Mouse (Mus musculus) neural tube, embryonic 10.5 days (tissue): ENCODE data around the gene Bfsp1.

Experiments used
- DNase-seq: peaks from one replicate; pipeline ENCODE4 v3.0.0-alpha.2; 2017; ENCODE audit warnings: low spot score; ENCODE audit errors: extremely low spot score

Bfsp1 gene

DNA sequence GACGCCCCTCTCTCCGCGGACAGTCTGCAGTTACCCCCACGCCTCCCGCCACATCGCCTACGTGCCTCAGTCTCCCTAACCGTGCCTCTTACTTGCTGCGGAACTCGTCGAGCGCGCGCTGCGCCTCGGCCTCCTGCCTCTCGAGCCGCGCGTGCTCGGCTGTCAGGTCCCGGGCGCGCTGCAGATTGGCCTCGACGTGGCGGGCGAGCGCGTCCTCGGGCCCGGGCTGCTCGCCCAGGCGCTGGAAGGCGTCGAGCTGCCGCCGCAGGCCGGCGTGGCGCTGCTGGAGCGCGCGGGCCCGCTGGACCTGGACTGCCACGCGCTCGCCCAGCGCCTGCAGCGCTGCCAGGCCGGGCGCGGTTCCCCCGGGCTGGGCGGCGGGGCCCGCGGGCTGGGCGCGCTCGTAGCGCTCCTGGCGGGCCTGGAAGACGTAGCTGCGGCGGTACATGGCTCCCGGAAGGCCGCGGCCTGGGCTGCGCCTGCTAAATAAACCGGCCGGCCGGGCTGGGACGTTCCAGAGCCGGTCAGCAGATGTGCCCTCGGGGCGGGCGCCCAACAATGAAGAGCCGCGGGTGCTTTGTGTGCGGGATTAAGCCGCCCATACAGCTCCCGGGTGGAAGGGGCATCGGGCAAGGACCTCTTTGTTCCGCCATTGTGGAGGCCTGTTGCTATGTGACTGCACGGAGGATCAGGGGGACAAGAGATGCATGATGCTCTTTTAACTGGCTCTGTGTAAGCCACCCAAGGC lies at the start of gene Bfsp1:
Gene Bfsp1 (minus strand): TSS at position 690 of the 748 bp plus-strand sequence.
- DNase-seq, result peak; percentile 75

DNA sequence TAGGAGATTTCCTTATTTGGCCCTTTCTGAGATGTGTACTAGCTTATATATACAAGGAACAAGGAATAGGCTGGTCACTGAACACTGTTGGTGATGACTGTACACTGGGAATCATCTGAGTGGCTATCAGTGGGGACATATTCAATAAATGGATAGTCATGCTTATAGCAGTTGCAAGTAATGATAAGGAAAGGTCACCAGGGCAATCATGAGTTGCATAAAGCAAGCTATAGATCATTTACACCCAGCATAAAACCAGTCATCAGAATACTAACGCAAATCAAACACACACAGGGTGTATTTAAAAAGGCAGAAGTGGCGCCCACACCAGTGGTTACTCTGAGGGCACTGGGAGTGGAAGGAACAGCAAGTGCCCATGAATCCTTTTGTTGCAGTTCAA lies 49.2 kb upstream of the Bfsp1 start:
- no peak for DNase-seq

DNA sequence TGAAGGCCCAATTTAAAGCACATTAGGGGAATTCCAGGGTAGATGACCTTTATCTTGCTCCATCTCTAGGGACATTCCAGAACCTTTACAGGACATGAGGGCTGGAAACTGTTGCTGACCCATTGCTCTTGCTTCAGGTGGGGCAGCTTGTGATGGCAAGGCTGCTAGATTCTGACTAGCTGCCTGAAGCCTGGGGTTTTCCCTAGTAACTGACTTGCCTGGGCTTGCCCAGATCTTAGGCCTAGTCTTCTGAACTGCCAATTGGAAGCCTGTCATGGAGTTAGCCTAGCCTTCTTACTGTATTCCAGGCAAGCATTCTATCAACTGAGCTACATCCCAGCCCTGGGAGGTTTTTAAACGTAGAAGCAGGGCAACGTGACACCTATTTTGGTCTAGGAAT lies 46.3 kb upstream of the Bfsp1 start:
- DNase-seq, result no peak

DNA sequence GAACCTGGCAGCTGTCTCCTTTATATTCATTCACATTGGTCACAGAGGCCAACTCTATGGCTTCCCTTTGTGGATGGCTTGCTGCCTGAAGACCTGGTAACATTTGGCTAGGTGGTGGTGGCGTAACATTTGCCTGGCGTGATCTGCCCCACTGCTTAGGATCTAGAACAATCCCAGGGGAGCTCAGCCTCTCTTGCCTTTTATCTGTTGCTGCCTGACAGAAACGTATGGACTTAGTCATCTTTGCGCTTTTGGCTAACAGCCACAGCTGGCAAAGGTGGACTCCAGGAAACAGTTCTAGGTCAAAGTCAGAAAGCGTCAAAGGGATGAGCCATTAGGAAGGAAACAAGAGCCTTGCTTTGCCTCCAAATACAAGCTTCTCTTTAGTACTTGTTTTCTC lies 41.9 kb upstream of the Bfsp1 start:
- no peak for DNase-seq

DNA sequence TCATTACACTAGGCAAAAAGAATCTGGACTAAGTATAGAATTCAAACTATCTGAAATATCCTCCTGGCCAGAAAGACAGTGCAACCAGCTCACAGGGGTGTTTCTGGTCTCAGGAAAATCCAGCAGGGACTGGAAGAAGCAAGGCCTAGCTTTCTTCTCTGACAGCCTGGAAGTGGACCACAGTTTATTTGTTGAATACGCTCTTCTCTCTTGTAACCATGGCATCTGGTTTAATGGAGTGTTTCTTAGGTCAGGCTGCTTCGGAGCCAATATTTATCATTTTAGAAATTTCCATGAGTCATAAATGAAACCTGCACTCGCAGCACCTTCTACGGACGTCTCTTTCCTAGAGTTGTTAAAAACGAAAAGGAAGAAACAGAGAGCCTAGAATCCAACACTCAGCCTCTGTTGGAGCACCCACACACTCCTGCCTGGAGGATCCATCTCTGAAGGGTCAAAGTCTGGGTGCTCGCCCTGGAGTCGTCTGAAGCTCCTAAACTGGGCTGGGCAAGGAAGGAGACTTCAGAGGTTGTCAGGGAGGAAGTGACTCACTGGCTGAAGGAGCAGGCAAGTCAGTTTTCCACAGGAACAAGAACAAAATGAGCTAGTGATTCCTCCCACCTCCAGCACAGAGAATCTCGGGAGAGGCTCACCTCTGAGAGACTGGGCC lies 40.5 kb upstream of the Bfsp1 start:
- DNase-seq, result no peak

DNA sequence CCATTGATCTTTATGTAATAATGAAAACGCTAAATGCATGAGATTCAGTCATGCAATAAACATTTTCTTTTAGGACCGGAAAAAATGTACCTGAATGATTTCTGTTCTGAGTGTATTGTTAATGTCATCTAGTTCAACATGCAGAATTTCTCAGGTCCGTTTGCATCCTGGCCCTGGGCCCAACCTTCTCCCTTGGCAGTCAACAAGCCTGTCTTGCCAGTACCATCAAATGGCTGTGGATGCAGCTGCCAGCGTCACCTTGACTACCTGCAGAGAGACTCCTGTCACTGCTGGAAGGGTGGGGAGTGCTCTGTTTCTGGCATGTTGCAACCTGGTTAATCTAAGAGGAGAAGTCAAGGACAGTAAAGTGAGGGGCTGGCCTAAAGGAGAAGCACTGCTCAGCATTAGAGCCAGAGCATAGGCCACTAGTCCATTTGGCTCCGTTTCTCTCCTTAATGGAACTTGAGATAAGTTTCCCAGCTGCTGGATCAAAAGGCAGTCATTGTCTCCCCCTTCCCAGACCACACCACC lies 37.9 kb upstream of the Bfsp1 start:
- no peak for DNase-seq

DNA sequence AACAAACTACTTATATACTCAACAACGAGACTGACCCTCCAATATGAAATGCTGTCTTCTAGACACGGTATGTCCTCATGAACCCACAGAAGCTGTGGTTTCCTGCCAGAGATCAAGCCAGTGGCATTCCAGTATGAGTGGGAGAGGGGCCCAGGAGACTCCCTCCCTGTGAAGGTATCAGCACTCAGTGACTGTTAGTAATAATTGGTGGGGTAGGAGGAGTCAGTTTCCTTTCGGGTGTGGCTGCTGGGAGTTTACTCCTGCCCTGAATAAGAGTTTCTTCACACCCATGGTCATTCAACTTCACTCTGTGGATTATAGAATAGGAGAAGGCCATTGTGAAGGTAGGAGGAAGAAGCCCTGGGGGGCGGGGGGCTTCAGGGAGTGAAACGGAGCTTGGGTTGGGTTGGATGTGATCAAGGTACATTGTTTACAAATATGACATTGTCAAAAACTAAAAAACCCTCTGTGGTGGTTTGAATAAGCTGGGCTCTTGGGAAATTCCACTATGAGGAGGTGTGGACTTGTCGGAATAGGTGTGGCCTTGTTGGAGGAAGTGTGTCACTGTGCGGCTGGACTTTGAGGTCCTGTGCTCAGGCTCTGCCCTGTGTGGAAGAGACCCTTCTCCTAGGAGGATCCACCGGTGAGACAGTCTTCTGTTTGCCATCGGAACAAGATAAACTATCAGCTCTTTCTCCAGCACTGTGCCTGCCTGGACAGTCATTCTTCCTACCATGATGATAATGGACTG lies 36.7 kb upstream of the Bfsp1 start:
- no peak for DNase-seq

DNA sequence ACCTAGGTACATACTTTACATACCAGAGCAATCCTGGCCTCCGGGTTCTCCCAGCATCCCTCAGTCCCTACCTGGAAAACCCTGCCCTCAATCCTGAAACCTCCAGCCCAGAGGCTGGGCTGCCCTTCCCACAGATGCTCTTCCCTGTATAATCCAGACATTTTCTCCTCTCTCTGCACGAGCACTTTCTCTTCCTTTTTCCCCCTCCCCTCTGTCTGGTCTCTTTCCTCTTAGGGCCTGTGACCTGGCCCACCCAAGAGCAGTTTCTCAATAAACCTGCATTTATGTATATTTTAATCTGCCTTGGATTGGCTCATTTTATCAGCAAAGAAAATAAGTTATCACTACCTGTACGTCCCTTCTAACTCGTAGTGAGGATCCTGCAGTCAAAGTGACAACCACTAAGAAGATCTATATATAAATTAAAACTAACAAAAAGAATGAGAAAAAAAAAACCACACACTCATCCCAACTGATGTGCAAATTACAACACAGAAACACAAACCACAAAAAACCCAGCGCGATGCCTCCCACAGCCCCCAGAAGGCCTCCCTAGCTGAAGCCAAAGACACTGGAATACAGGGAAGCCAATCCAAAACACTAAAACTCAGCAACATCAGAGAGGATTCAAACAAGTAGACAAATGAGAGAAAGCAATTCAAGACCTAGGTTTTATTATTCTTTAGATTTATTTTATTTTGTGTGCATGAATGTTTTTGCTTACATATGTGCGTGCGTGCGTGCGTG lies 28.5 kb upstream of the Bfsp1 start:
- no peak for DNase-seq

DNA sequence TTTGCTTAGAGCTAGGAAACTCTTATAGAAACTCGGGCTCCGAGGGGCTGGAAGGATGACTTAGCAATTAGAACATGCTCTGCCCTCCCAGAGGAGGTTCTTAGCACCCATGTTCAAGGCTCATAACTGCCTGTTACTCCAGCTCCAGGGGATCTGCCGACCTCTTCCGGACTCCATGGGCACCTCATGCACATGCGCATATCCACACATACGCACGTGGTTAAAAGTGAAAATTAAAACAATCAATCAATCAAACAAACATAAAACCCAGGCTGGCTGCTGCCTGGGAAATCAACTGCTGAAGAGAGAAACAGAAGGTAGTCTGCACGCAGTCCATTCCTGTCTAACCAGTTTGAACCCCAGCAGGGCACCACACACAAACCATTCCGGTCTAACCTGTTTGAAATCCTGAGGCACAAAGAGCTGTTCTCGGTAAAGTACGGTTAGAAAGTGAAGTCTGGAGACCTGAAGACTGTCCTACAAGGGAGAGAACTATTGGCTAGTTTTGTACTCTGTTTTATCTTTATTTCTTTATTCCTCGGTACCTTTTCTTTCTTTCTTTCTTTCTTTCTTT lies 27.0 kb upstream of the Bfsp1 start:
- DNase-seq, result no peak

DNA sequence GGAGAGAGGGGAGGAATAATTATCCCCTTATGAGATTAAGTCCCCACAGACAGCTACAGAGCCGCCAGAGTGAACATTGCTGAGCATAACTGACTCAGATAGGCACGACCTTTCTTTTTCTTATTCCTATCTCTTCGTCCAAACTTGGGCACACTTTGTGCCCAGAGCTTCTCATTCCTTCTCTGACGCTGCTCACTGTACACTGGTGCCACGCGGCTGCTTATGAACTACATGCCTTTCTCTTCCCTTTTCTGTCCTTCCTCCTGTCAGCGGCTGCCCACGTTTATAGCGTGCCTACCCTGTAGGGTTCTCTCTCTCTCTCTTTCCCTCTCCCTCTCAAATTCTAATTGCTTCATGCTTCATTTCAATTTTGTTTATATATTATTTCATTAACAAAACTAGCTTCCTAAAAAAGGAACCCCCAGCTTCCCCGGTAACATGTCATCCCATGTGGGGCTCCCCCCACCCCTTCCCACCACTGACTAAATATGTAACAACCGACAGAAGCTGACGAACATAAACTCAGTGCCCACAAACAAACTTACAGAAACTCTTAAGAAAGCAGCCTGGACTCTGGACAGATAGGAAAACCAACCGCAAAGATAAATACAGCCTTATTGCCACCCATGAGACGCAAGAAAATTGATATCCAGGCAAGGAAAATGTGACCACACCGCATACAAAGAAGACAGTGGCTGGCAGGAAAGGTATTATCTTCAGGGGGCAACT lies 26.3 kb upstream of the Bfsp1 start:
- DNase-seq, result no peak

DNA sequence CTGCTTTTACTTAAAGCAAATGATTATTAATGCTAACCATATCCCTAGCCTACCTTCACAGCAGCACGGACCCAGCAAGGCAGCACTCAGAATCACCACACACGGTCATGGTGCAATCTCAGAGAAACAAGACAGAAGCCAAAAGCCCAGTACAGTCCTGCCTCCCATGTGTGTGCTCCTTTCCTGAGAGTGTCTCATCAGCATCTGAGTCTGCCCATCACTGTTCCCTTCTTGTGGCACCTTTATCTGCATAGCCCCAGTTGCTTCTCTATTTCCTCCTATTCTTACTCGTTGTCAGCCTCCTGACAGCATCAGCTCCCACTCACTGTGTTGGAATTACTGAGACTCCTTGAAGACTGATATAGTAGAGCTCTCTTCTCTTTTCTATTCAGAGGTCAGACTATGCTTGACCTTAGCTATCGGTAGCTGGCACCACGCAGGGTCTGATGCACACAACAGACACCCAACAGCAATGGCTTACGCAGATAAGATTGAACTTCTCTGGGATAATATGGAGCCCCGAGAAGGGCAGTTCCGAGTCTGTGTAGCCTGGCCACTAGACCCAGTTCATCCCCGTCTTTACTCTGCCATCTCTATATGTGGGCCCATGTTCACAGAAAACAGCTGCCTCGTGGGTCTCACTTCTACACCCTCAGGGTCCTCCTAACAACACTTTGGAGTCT lies 19.8 kb upstream of the Bfsp1 start:
- DNase-seq, result no peak

DNA sequence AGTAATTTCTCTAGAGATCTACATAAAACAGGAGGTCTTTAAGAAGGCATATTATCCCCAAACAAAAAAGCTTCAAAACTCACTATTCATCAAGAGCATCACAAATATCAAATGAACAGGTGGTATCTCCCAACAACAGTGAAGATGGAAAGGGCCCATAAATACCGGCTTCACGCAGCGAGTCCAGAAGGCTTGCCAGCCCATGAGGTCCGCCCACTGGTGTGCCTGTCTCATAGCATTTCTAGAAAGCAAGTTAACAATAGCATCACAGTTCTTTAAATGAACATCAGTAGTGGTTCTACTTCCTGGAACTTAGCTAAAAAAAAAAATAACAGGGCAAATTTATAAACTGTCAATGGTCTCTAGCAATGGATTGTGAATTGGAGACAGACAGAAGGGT lies 19.0 kb upstream of the Bfsp1 start:
- DNase-seq, result no peak

DNA sequence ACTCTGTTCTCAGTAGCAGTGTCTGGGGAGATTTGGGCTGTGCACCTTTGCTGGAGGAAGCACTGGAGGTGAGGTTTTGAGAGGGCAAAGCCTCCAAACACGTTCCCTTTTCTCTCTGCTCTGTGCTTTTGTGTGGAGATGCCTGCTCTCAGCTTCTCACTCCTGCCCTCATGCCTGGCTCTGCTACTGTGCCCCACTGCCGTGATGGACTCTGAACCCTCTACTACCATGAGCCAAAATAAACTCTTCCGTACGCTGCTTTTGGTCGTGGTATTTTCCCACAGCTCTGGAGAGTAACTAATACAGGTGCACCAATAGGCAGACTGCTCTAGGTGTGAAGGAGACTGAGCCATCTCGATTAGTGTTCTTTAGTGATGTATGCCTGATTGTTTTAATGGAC lies 16.3 kb upstream of the Bfsp1 start:
- DNase-seq, result no peak

DNA sequence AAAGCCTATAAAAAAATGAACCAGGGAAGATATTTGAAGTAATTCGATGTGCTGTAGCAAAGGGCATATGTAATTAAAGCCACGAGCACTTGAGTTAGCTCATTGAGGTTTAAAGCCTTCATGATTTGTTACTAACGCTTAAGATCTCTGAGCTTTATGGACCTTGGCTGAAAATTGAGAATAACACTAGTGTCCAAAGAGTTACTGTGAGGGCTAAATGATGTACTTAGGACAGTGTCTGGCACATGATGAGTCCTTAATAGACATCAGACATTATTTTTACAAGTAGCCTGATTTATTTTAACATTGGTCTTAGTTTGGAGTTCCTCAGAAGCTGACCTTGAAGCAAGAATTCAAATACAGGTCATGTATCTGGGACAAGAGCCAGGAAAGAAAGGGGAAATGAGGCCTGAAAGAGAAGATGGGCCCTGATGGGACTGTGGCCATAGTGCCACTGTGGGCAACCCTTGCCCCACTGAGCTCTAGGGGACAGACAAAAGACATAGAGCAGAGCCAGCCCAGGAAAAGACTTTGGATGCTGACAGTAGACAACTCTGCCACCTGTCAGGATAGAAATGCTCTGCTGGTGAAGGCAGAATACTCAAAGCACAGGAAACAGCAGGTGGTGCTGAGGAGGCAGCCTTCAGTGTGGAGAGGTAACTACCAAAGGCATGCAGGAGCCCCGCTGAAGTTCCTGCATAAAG lies 14.1 kb upstream of the Bfsp1 start:
- DNase-seq, result no peak

DNA sequence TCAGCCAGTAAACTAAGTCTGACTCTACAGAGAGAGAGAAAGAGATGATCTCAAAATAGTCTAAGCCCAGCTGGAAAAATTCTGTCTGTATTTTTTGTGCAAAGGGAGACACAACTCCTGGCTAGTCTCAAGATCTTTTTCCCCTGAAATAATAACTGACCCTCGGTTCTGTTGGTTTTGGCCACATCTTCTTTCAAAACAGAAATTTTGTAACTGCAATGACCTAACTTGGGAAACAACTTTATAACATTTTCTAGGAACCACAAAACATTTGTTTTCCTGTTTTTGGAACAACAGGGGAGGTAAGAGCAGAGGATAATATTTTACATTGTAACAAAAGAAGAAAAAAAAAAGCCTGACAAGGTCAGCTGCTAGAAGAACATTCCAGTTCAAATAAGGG lies 13.1 kb upstream of the Bfsp1 start:
- no peak for DNase-seq

DNA sequence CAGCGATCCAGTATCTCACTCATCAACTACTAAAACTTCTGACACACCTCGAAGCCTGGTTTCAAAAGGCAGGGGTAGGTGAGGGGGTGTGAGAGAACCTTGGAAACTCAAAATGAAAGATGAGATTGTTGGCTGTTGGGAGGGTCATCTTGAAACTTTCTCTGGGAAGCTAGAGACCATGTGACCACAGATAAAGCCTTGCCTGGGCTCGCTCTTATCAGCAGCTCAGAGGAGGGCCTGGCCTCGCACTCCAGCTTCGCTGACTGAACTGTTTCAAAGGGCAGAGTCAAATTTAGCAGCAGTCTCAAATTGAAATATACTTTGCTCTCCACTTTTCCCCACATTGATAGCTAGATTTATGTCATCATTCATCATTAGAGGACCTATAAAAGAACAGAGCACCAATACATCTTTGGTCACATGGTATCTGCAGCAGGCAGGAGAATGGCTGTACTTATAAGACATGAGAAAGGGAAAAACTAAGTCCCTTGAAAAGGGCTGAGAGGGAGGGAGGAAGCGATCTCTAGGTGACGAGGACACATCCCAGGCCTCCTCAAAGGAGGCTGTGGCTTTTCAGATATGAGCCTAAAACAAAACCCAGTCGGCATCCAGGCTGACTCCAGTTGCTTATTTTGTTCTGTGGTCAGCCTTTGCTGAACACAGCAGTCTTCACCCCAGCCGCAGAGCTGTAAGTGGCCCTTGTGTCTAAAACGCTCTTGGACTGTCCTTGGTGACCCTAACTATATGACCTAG lies 8.1 kb upstream of the Bfsp1 start:
- DNase-seq, result no peak

DNA sequence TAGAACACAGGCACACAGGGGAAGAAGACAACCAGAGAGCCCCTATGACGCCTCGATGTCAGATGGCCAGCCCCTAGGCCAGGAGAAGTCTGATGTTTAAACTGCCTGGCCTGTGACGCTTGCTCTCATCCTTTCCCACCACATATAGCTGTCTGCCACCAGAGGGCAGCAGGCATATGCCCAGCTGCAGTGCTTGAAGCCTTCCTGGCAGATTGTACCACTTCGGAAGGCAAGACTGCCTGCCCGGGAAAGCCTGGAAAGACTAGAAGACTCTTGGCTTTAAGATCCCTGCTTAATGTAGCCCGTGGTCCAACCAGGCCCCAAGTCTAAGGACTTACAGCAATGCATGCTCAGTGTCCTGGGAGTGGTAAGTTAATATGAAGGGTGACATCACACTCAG lies 4.4 kb upstream of the Bfsp1 start:
- DNase-seq, result peak; percentile 76

DNA sequence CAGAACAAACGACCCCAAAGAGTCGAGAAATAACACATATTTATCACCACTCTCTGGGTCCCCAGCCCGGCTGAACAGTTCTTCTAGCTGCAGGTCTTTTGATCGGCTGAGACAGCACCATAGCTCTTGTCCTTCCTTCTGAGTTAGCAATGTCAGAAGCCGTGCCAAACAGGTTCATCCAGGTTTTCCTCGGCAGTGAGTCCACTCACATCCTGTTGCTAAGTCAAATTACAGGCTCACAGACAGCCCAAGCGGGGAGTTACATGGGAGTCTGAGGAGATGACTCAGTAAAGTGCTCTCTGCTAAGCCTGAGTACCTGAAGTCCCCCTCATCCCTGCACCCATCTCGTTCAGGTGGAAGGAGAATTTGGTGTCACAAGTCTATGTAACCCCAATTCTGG lies 1.6 kb upstream of the Bfsp1 start:
- no peak for DNase-seq

DNA sequence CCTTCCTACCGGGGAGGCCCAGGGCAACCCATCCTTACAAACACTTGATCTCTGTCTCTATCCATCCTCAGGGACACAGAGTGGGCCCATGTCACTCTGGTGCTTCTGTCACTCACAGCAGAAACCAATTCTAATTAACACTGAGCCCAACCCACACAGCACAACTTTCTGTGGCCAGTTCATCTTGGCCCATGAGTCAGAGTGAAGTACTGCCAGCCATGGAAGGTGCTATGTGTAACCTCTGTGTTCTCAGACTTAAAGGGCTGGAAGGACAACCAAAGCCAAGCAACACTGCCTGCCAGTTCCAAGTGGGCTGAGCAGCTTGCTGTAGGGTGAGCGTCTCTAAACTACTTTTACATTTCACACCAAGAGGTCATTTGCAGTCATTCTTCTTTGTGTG lies 3.8 kb downstream of the Bfsp1 start:
- no peak for DNase-seq
